Mouse (Mus musculus): ENCODE data around the gene Fndc3b. TPM values are rescaled to one million over a fixed set of nuclear protein-coding genes. Genes with fewer than 3 reads are reported as not detected.

The Fndc3b gene
- polyA plus RNA-seq, 1 experiment from 2014 or later = 11.4 TPM

DNA sequence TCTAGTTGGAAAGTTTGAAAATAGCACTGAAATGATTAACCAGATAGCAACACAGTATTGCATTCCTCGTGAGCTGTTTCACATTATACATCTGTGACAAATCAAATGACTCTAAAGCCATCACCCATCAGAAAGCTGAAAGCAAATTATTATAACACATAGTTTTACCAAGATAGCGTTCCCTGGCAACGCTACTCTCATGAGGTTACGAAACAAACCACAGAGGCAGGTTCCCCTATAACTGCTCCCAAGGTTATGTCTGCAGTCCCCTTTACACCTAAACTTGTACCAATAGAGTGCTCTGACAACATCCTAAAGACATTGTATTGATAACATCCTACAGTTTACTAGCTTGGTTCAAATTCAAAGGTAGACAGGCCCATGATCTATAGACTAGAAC lies 145.8 kb downstream of the Fndc3b start:
- 95% methylated on average over 4 of the region's 4 CpGs for WGBS
- Histone ChIP-seq H3K27ac (replicated peaks) (no peak overlapping the region), H3K4me3 (no peak overlapping the region), H3K4me1 (no peaks in the 10 kb centered on the region), H3K36me3 (no peaks in the 10 kb centered on the region), H3K27me3 (ENCODE audit: low read depth, poor library complexity, severe bottlenecking) (no peaks in the 10 kb centered on the region), H3K9me3 (replicated peaks) (no peaks in the 10 kb centered on the region)
- peak; percentile 1 for DNase-seq (ENCODE audit: low spot score)

GRCm38 (mm10) chr3:27563047-27563624 lies 148.0 kb downstream of the Fndc3b start:
- Histone ChIP-seq H3K9me3 (replicated peaks) (no peaks in the 10 kb centered on the region), H3K27ac (replicated peaks) (no peak overlapping the region), H3K4me1 (no peaks in the 10 kb centered on the region), H3K27me3 (ENCODE audit: low read depth, poor library complexity, severe bottlenecking) (no peaks in the 10 kb centered on the region), H3K4me3 (no peak overlapping the region), H3K36me3 (no peaks in the 10 kb centered on the region)
- 93% methylated on average over 5 of the region's 5 CpGs for WGBS
- DNase-seq (ENCODE audit: low spot score) = no peak

GRCm38 (mm10) chr3:27562476-27562875 lies 148.6 kb downstream of the Fndc3b start:
- H3K4me1 ChIP-seq = no peaks in the 10 kb centered on the region
- no peak overlapping the region for H3K4me3 ChIP-seq
- DNase-seq (ENCODE audit: low spot score) = peak; percentile 3
- WGBS = 92% methylated on average over 3 of the region's 3 CpGs
- H3K27me3 ChIP-seq (ENCODE audit: low read depth, poor library complexity, severe bottlenecking) = no peaks in the 10 kb centered on the region
- H3K27ac ChIP-seq (replicated peaks) = no peak overlapping the region
- no peaks in the 10 kb centered on the region for H3K9me3 ChIP-seq (replicated peaks)
- H3K36me3 ChIP-seq = no peaks in the 10 kb centered on the region

- H3K9me3 ChIP-seq (replicated peaks) = no peaks in the 10 kb centered on the region
- H3K36me3 ChIP-seq = no peaks in the 10 kb centered on the region
- 98% methylated on average over 2 of the region's 2 CpGs for WGBS
- no peak overlapping the region for H3K4me3 ChIP-seq
- DNase-seq (ENCODE audit: low spot score) = no peak
- no peak overlapping the region for H3K27ac ChIP-seq (replicated peaks)
- no peaks in the 10 kb centered on the region for H3K4me1 ChIP-seq
- no peaks in the 10 kb centered on the region for H3K27me3 ChIP-seq (ENCODE audit: low read depth, poor library complexity, severe bottlenecking)
Observed at GRCm38 (mm10) chr3:27561921-27562320, 149.2 kb downstream of the Fndc3b start.

GRCm38 (mm10) chr3:27559316-27559715 lies 151.8 kb downstream of the Fndc3b start:
- DNase-seq (ENCODE audit: low spot score) = no peak
- H3K27ac ChIP-seq (replicated peaks) = no peak overlapping the region
- 92% methylated on average over 4 of the region's 4 CpGs for WGBS
- peaks cover 10% of the 10 kb centered on the region for H3K36me3 ChIP-seq
- H3K4me1 ChIP-seq = no peaks in the 10 kb centered on the region
- H3K4me3 ChIP-seq = no peak overlapping the region
- H3K9me3 ChIP-seq (replicated peaks) = no peaks in the 10 kb centered on the region
- H3K27me3 ChIP-seq (ENCODE audit: low read depth, poor library complexity, severe bottlenecking) = no peaks in the 10 kb centered on the region

GRCm38 (mm10) chr3:27557100-27558004 lies 153.8 kb downstream of the Fndc3b start:
- H3K36me3 ChIP-seq = peaks cover 19% of the 10 kb centered on the region
- no peak overlapping the region for H3K4me3 ChIP-seq
- no peak for DNase-seq (ENCODE audit: low spot score)
- no peaks in the 10 kb centered on the region for H3K9me3 ChIP-seq (replicated peaks)
- no peaks in the 10 kb centered on the region for H3K27me3 ChIP-seq (ENCODE audit: low read depth, poor library complexity, severe bottlenecking)
- 0 out of 2 replicates have a peak, but pooled peaks cover 3% of the 10 kb centered on the region for H3K4me1 ChIP-seq
- H3K27ac ChIP-seq (replicated peaks) = no peak overlapping the region
- whole genome bisulfite sequencing = 81% methylated on average over 4 of the region's 4 CpGs

- Histone ChIP-seq H3K4me1 (0 out of 2 replicates have a peak, but pooled peaks cover 3% of the 10 kb centered on the region), H3K27me3 (ENCODE audit: low read depth, poor library complexity, severe bottlenecking) (no peaks in the 10 kb centered on the region), H3K4me3 (no peak overlapping the region), H3K9me3 (replicated peaks) (no peaks in the 10 kb centered on the region), H3K27ac (replicated peaks) (no peak overlapping the region), H3K36me3 (peaks cover 19% of the 10 kb centered on the region)
- no peak for DNase-seq (ENCODE audit: low spot score)
- 92% methylated on average over 3 of the region's 3 CpGs for WGBS
Observed at GRCm38 (mm10) chr3:27555401-27555940, 155.6 kb downstream of the Fndc3b start.

- H3K9me3 ChIP-seq (replicated peaks) = no peaks in the 10 kb centered on the region
- no peaks in the 10 kb centered on the region for H3K27me3 ChIP-seq (ENCODE audit: low read depth, poor library complexity, severe bottlenecking)
- 89% methylated on average over 3 of the region's 3 CpGs for WGBS
- peaks cover 22% of the 10 kb centered on the region for H3K36me3 ChIP-seq
- no peak overlapping the region for H3K27ac ChIP-seq (replicated peaks)
- DNase-seq (ENCODE audit: low spot score) = no peak
- no peak overlapping the region for H3K4me3 ChIP-seq
- 0 out of 2 replicates have a peak, but pooled peaks cover 3% of the 10 kb centered on the region for H3K4me1 ChIP-seq
Observed at GRCm38 (mm10) chr3:27554325-27554724, 156.8 kb downstream of the Fndc3b start.

- WGBS = 87% methylated on average over 3 of the region's 3 CpGs
- DNase-seq (ENCODE audit: low spot score) = no peak
Observed at GRCm38 (mm10) chr3:27553781-27554180, 157.3 kb downstream of the Fndc3b start.

DNA sequence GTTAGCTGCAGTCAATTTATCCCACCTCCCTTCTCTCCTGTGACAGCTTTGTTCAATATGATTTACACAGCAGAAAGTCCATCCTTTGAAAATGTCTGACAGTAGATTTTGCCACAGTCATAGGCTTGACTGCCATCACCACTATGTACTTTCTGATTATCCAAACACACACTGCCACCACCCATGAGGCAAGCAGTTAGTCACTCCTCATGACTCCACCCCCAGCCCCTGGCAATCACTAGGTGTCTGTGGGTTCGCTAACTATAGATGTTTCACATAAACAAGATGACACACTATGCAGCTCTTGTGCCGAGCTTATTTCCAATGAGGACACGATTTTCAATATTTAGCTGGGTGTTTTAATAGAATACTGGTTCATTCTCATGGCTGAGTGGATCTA lies 160.1 kb downstream of the Fndc3b start:
- DNase-seq (ENCODE audit: low spot score) = no peak
- Histone ChIP-seq H3K4me3 (no peak overlapping the region), H3K4me1 (0 out of 2 replicates have a peak, but pooled peaks cover 3% of the 10 kb centered on the region), H3K36me3 (peaks cover 22% of the 10 kb centered on the region), H3K27ac (replicated peaks) (no peak overlapping the region), H3K9me3 (replicated peaks) (no peaks in the 10 kb centered on the region), H3K27me3 (ENCODE audit: low read depth, poor library complexity, severe bottlenecking) (no peaks in the 10 kb centered on the region)
- 90% methylated on average over 3 of the region's 3 CpGs for WGBS

More at GRCm38 (mm10) chr3:27553781-27554180, 157.3 kb downstream of the Fndc3b start:
- Histone ChIP-seq H3K27ac (replicated peaks) (no peak overlapping the region), H3K4me3 (no peak overlapping the region), H3K27me3 (ENCODE audit: low read depth, poor library complexity, severe bottlenecking) (no peaks in the 10 kb centered on the region), H3K4me1 (0 out of 2 replicates have a peak, but pooled peaks cover 3% of the 10 kb centered on the region), H3K36me3 (peaks cover 22% of the 10 kb centered on the region), H3K9me3 (replicated peaks) (no peaks in the 10 kb centered on the region)

DNA sequence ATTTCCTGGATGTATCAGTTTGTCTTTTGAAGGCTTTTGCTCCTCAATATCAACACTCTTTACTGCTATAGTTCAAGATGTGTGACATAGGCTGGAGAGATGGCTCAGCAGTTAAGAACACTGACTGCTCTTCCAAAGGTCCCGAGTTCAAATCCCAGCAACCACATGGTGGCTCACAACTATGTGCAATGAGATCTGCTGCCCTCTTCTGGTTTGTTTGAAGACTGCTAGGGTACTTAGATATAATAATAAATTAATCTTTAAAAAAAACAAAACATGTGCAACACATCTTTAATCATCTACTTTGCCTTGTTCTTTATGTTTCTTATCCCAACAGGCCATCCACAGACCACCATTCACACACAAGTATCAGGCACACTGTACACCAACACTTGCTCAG lies 160.7 kb downstream of the Fndc3b start:
- Histone ChIP-seq H3K36me3 (peaks cover 18% of the 10 kb centered on the region; the same call in 1 of the 2 replicates), H3K4me3 (no peak overlapping the region), H3K27me3 (ENCODE audit: low read depth, poor library complexity, severe bottlenecking) (no peaks in the 10 kb centered on the region), H3K4me1 (0 out of 2 replicates have a peak, but pooled peaks cover 3% of the 10 kb centered on the region), H3K9me3 (replicated peaks) (no peaks in the 10 kb centered on the region), H3K27ac (replicated peaks) (no peak overlapping the region)
- DNase-seq (ENCODE audit: low spot score) = no peak
- WGBS = 98% methylated on average over 1 of the region's 1 CpGs

DNA sequence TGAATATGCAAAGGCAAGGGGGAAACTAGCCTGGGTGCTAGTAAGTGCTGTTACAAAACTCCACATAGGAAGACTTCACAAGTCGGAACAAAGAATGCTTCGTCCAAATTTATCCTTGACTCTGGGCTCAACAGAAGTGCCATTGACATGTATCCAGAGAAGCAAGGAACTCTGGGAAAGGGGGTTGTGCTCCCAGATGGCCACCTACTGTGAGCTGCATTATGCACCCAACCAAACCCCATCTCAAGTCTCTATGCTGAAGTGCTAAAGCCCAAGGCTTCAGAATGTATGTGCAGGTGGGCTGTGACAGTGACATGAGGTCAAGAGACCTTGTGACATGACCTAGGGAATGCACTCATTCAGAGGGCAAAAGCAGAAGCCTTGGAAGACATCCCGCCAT lies 165.5 kb downstream of the Fndc3b start:
- no peak overlapping the region for H3K4me3 ChIP-seq
- H3K27me3 ChIP-seq (ENCODE audit: low read depth, poor library complexity, severe bottlenecking) = no peaks in the 10 kb centered on the region
- no peak for DNase-seq (ENCODE audit: low spot score)
- 95% methylated on average over 3 of the region's 3 CpGs for WGBS
- no peak overlapping the region for H3K27ac ChIP-seq (replicated peaks)
- no peaks in the 10 kb centered on the region for H3K4me1 ChIP-seq
- H3K36me3 ChIP-seq = peaks cover 14% of the 10 kb centered on the region
- H3K9me3 ChIP-seq (replicated peaks) = no peaks in the 10 kb centered on the region

DNA sequence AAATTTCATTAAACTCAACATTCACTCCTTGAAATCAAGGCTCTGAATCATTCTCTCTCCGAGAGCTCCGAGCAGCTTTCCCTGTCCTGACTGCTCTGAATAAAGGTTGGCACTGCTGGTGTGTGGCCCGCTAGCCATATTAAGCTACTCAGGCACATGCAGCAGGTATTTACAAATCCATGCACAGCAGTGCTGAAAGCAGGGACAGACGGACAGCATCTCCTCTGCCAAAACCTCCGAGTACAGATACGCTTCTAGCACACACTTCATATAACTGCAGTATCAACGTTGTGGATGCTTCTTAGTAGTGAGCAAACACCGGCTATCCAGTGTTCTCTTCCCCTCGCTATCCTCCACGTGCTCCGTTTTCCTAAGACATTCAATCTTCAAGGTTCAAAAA lies 167.0 kb downstream of the Fndc3b start:
- H3K4me1 ChIP-seq = no peaks in the 10 kb centered on the region
- no peak overlapping the region for H3K4me3 ChIP-seq
- H3K9me3 ChIP-seq (replicated peaks) = no peaks in the 10 kb centered on the region
- no peak overlapping the region for H3K27ac ChIP-seq (replicated peaks)
- H3K27me3 ChIP-seq (ENCODE audit: low read depth, poor library complexity, severe bottlenecking) = no peaks in the 10 kb centered on the region
- no peak for DNase-seq (ENCODE audit: low spot score)
- 96% methylated on average over 11 of the region's 11 CpGs for WGBS
- H3K36me3 ChIP-seq = peaks cover 11% of the 10 kb centered on the region
